Mouse (Mus musculus) urinary bladder, postnatal 14 days (tissue): ENCODE measurements around the gene Nefh.

Experiments
- DNase-seq: peaks from one replicate; pipeline ENCODE4 v3.0.0; 2021; ENCODE audit warnings: low spot score

Gene Nefh

DNA sequence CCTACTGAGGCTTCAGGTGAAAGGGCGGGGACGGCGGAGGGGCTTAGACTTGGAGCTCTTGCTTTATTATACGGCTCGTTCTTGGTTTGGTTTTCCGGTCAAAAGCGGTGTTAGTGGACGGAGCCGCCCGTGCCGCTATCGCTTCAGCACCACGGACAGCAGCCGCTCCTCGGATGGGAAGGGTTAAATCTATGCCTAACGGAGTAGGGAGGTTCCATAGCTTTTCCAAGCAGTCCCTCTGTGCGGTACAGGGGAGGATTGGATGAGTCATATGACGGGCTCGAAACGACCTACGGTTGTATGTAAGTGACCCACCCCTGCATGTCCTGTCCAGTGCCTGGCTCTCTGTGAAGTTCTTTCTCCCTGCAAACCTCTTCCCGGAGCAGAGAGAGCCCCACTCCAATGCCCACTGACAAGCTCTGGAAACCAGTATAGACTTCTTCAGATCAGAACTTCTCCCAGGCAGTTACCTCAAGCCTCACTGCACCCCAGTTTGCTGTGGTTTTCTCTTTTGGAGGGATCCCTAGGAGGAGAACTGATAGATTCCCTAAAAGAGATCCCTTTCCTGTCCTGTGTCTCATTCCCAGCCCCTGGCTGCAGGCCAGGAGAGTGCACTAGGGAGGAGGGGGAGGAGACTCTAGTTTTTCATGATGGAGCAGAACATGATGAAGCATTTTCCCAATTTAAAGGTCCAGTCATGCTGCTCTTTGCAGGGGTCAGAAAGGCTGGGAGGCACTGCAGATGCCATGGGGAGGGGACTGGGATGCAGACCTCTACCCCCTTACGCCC lies 1.6 kb upstream of the Nefh start:
- DNase-seq = peak; percentile 60

GRCm38 (mm10) chr11:4948792-4949191 lies 928 bp upstream of the Nefh start:
- DNase-seq = no peak

- peak; percentile 47 for DNase-seq
Observed at GRCm38 (mm10) chr11:4946947-4947812, 684 bp downstream of the Nefh start.

DNA sequence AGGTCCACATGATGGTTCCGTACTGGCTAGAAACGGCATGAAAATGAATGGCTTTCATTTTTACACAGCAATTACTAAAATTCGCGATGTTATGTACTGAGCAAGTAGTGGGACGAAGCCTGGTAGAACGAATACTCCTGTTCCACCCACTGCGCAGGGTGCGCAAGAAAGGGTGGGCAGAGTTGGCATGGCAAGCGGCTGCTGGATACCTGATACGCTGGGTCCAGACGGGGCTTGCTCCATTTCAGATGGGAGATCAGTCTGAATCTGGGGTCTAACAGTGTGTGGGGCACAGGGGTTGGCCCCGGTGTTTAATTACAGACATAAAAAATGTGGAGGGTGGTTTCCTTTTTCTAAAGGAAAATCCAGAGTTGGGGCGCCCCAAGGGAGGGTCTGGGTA lies 1.3 kb downstream of the Nefh start:
- no peak for DNase-seq

DNA sequence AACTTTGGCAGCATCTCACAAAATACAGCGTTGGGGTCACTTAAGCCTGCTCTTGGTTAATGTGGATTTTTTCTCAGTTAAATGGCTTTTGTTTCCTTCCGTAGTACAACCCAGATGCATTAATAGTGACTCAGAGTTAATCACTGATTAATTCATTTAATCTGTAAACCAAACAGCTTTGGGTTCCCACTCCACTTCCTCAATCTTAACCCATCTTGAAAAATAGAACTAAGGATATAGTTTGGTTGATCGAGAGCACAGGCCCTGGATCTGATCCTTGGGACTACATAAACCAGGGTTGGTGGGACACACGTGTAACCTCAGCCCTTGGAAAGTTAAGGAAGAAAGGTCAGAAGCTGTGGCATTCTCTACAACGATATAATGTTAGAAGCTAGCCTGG lies 11.6 kb downstream of the Nefh start:
- no peak for DNase-seq

DNA sequence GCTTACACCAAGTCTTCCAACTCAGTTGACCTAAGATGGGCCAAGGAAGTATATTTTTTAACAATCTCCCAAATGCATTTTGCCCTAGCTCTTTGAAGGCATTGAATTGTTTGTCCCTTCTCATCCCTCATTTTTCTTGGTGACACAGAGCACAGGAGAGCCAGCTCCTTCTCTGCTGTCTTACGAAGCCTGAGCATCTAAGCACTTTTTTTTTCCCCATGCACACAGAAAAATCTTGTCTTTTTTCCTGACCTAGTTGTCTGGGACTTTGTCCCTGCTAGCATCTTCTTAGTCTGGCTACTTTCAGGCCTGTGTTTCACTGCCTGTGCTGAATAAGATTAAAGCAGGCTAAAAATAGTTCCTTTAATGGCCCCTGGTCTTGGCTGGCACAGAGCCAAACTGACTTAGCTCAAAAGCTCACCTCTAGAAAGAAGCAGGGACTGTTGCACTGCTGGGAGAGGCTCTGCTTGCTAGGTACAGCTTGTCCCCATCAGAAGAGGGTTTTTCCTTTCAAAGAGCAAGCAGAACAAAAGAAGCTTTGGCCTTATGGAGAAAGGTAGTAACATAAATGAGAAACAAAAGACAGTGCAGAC lies 16.8 kb downstream of the Nefh start:
- peak; percentile 67 for DNase-seq

GRCm38 (mm10) chr11:4927224-4927623 lies 20.6 kb downstream of the Nefh start:
- DNase-seq = no peak

GRCm38 (mm10) chr11:4921751-4922150 lies 26.1 kb downstream of the Nefh start:
- DNase-seq = no peak

DNA sequence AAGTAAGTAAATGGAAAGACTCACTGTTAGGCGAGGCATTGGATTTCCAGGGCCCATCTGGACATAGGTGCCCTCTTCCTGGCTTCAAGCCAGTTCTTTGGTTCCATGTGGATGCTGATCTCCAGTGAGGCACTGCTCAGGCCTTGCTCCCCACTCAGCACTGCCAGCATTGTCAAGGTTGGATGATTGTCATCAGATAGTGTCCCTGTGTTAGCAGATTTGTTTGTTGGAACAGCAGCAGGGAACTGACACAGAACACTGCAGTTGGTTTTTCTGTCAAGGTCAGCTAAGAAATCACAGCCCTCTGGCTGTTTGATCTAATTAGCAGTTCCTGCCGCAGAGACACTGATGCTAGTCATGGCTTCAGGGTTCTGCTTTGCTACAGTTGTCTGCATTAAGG lies 26.6 kb downstream of the Nefh start:
- no peak for DNase-seq

- peak; percentile 57 for DNase-seq
Observed at GRCm38 (mm10) chr11:4916068-4916467, 31.8 kb downstream of the Nefh start.

GRCm38 (mm10) chr11:4906231-4906630 lies 41.6 kb downstream of the Nefh start:
- DNase-seq = no peak

- DNase-seq = no peak
Observed at GRCm38 (mm10) chr11:4901956-4902355, 45.9 kb downstream of the Nefh start.

DNA sequence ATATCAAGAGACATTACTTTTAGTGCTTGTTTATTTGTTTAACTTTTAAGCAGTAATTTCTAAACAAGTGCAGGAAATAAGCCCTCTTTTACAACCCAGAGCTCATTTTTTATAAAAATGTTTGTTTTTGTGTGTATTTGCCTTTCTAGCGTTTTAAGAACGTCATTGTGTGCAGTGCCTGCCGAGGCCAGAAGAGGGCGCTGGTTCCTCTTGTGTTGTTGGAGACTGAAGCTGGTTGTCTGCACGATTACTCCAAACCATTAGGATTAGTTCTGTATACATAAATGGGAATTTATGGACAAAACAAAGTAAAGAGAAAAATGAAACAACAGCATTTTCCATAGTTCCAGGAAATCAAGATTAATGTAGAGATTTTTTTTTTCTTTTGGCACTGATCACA lies 47.4 kb downstream of the Nefh start:
- DNase-seq = no peak

GRCm38 (mm10) chr11:4894848-4895816 lies 52.7 kb downstream of the Nefh start, which contains the start of gene Thoc5:
Gene Thoc5, plus strand, starts transcription at chr11:4895320.
- DNase-seq = peak; percentile 80
